Mouse (Mus musculus): Measurements from ENCODE around the gene Cfap221.

GRCm38 (mm10) chr1:119996798-119997581 lies at the start of gene Cfap221:
- TF ChIP-seq CTCF (IDR thresholded peaks at IDR 0.05; ENCODE audit: low read depth) = no peak
- TF ChIP-seq EP300 (IDR thresholded peaks at IDR 0.05; ENCODE audit: low read depth) = no peak
